Mouse (Mus musculus) stomach, embryonic 15.5 days (tissue): ENCODE results near the gene Rnaseh1. TPM values are rescaled to one million over a fixed set of nuclear protein-coding genes. Genes with fewer than 3 reads are reported as not detected.
A peak's percentile ranks its signal among the peaks of the same experiment; 100 is the strongest.

ENCODE experiments used
- ATAC-seq: fragments of 200-750 bp; cut with Nextera tagmentation; 2 replicates; pipeline ENCODE4 v1.8.0; 2017; ENCODE audit warnings: low read depth, moderate number of reproducible peaks, moderate TSS enrichment; ENCODE audit not compliant: insufficient read depth, low FRiP score
- H3K27ac ChIP-seq: fragments of 300-500 bp; sonication (generic); 2 replicates; pipeline ENCODE4 v1.5.1; 2015; ENCODE audit warnings: mild to moderate bottlenecking, inconsistent platforms
- H3K27me3 ChIP-seq: fragments of 300-500 bp; sonication (generic); replicated peaks from 2 replicates; pipeline ENCODE4 v1.6.1; 2015; ENCODE audit warnings: inconsistent platforms
- H3K36me3 ChIP-seq: fragments of 300-500 bp; sonication (generic); 2 replicates; pipeline ENCODE4 v1.6.1; 2015; ENCODE audit warnings: inconsistent platforms
- H3K4me1 ChIP-seq: fragments of 300-500 bp; sonication (generic); 2 replicates; pipeline ENCODE4 v1.6.1; 2015; ENCODE audit warnings: inconsistent platforms
- H3K4me2 ChIP-seq: fragments of 300-500 bp; sonication (generic); 2 replicates; pipeline ENCODE4 v1.6.1; 2015; ENCODE audit warnings: mild to moderate bottlenecking, inconsistent platforms
- H3K4me3 ChIP-seq: fragments of 300-500 bp; sonication (generic); replicated peaks from 2 replicates; pipeline ENCODE4 v1.5.1; 2015; ENCODE audit warnings: inconsistent platforms
- H3K9ac ChIP-seq: fragments of 300-500 bp; sonication (generic); 2 replicates; pipeline ENCODE4 v1.6.1; 2015; ENCODE audit warnings: inconsistent platforms
- H3K9me3 ChIP-seq: fragments of 300-500 bp; sonication (generic); 2 replicates; pipeline ENCODE4 v1.6.1; 2016; ENCODE audit warnings: inconsistent platforms
- whole genome bisulfite sequencing: fragments of 180-500 bp; shearing (Covaris S2); methylation state at CpG from one replicate; pipeline ENCODE4 v1.1.7; 2015; 5-methylcytosine and 5-hydroxymethylcytosine counted together
- microRNA-seq: library from miRNA; unstranded; fragments of <30 nt; microRNA quantifications from one replicate; pipeline ENCODE4, GENCODE M21; 2016
- polyA plus RNA-seq: library from polyadenylated mRNA; unstranded; fragments of >200 nt; fragmentation: Nextera tagmentation; extraction: Ambion mirVana; gene quantifications from 2 replicates; pipeline ENCODE4 v1.2.1, GENCODE M21; 2015

The Rnaseh1 gene
- polyA plus RNA-seq, 1 experiment from 2014 or later = 26.5 TPM

GRCm38 (mm10) chr12:28699086-28699485 is 49.7 kb downstream of the Rnaseh1 start:
- Histone ChIP-seq H3K9me3 (no peaks in the 10 kb centered on the region), H3K4me1 (no peaks in the 10 kb centered on the region), H3K9ac (no peak overlapping the region), H3K4me3 (no peak overlapping the region), H3K27ac (no peak overlapping the region), H3K4me2 (no peak overlapping the region), H3K36me3 (peaks cover 27% of the 10 kb centered on the region), H3K27me3 (no peaks in the 10 kb centered on the region)
- no peak for ATAC-seq
- 64% methylated on average over 5 of the region's 5 CpGs for WGBS

GRCm38 (mm10) chr12:28699656-28700055 is 50.3 kb downstream of the Rnaseh1 start:
- 0 out of 2 replicates have a peak overlapping the region, but pooled peaks have one; percentile 19 for H3K27ac ChIP-seq
- no peaks in the 10 kb centered on the region for H3K9me3 ChIP-seq
- peaks cover 25% of the 10 kb centered on the region for H3K36me3 ChIP-seq
- no peak overlapping the region for H3K4me2 ChIP-seq
- H3K4me1 ChIP-seq = no peaks in the 10 kb centered on the region
- no peaks in the 10 kb centered on the region for H3K27me3 ChIP-seq
- 9% methylated on average over 6 of the region's 6 CpGs for WGBS
- no peak for ATAC-seq
- H3K4me3 ChIP-seq = no peak overlapping the region
- H3K9ac ChIP-seq = no peak overlapping the region

GRCm38 (mm10) chr12:28700101-28700511 is 50.7 kb downstream of the Rnaseh1 start:
- Histone ChIP-seq H3K9ac (no peak overlapping the region), H3K4me2 (no peak overlapping the region), H3K9me3 (no peaks in the 10 kb centered on the region), H3K36me3 (peaks cover 20% of the 10 kb centered on the region), H3K27me3 (no peaks in the 10 kb centered on the region), H3K4me3 (no peak overlapping the region), H3K4me1 (no peaks in the 10 kb centered on the region), H3K27ac (0 out of 2 replicates have a peak overlapping the region, but pooled peaks have one; percentile 19)
- no peak for ATAC-seq
- WGBS = 33% methylated on average over 3 of the region's 3 CpGs

- Histone ChIP-seq H3K4me3 (no peak overlapping the region), H3K4me1 (no peaks in the 10 kb centered on the region), H3K4me2 (no peak overlapping the region), H3K27ac (no peak overlapping the region), H3K36me3 (peaks cover 16% of the 10 kb centered on the region; the same call in 1 of the 2 replicates), H3K9ac (no peak overlapping the region), H3K27me3 (no peaks in the 10 kb centered on the region), H3K9me3 (no peaks in the 10 kb centered on the region)
- ATAC-seq = no peak
- 75% methylated on average over 19 of the region's 19 CpGs for WGBS
These were observed 51.2 kb downstream of the Rnaseh1 start for GRCm38 (mm10) chr12:28700561-28701025.

- WGBS = 78% methylated on average over 11 of the region's 11 CpGs
These were observed 51.9 kb downstream of the Rnaseh1 start for GRCm38 (mm10) chr12:28701302-28701701.

GRCm38 (mm10) chr12:28704381-28704780 is 55.0 kb downstream of the Rnaseh1 start:
- no peak overlapping the region for H3K9ac ChIP-seq
- no peaks in the 10 kb centered on the region for H3K4me1 ChIP-seq
- no peak for ATAC-seq
- H3K4me2 ChIP-seq = no peak overlapping the region
- WGBS = 16% methylated on average over 12 of the region's 12 CpGs
- H3K27ac ChIP-seq = no peak overlapping the region
- H3K27me3 ChIP-seq = no peaks in the 10 kb centered on the region
- 0 out of 2 replicates have a peak, but pooled peaks cover 5% of the 10 kb centered on the region for H3K36me3 ChIP-seq
- H3K4me3 ChIP-seq = no peak overlapping the region
- H3K9me3 ChIP-seq = no peaks in the 10 kb centered on the region

More at GRCm38 (mm10) chr12:28701302-28701701, 51.9 kb downstream of the Rnaseh1 start:
- no peak overlapping the region for H3K4me2 ChIP-seq
- H3K27me3 ChIP-seq = no peaks in the 10 kb centered on the region
- no peaks in the 10 kb centered on the region for H3K4me1 ChIP-seq
- no peak overlapping the region for H3K27ac ChIP-seq
- no peak for ATAC-seq
- peaks cover 9% of the 10 kb centered on the region; the same call in 1 of the 2 replicates for H3K36me3 ChIP-seq
- H3K9me3 ChIP-seq = no peaks in the 10 kb centered on the region
- no peak overlapping the region for H3K4me3 ChIP-seq
- no peak overlapping the region for H3K9ac ChIP-seq

- H3K4me3 ChIP-seq = no peak overlapping the region
- H3K27ac ChIP-seq = no peak overlapping the region
- H3K4me1 ChIP-seq = no peaks in the 10 kb centered on the region
- H3K27me3 ChIP-seq = no peaks in the 10 kb centered on the region
- WGBS = 82% methylated on average over 6 of the region's 6 CpGs
- no peak overlapping the region for H3K9ac ChIP-seq
- no peak for ATAC-seq
- H3K9me3 ChIP-seq = no peaks in the 10 kb centered on the region
- H3K36me3 ChIP-seq = peaks cover 10% of the 10 kb centered on the region; the same call in 1 of the 2 replicates
- H3K4me2 ChIP-seq = no peak overlapping the region
These were observed 55.8 kb downstream of the Rnaseh1 start for GRCm38 (mm10) chr12:28705204-28705603.

- 88% methylated on average over 4 of the region's 4 CpGs for WGBS
- no peaks in the 10 kb centered on the region for H3K27me3 ChIP-seq
- H3K9ac ChIP-seq = no peak overlapping the region
- H3K9me3 ChIP-seq = no peaks in the 10 kb centered on the region
- peaks cover 25% of the 10 kb centered on the region; the same call in 1 of the 2 replicates for H3K36me3 ChIP-seq
- H3K4me3 ChIP-seq = no peak overlapping the region
- no peak overlapping the region for H3K27ac ChIP-seq
- no peak for ATAC-seq
- H3K4me1 ChIP-seq = no peaks in the 10 kb centered on the region
- H3K4me2 ChIP-seq = no peak overlapping the region
These were observed 58.8 kb downstream of the Rnaseh1 start for GRCm38 (mm10) chr12:28708154-28708553.

Small RNAs within 50 kb of the gene (microRNA-seq; reads per million reads assigned to microRNA genes)
- gene Mir6937 = not detected

Other genes with a start within 250 kb of the Rnaseh1 start
- 0.12 TPM in 1 of 2 replicates, not detected in the other for gene Dcdc2c, start 97.2 kb upstream of the Rnaseh1 start, polyA plus RNA-seq
- gene Allc, start 67.1 kb upstream of the Rnaseh1 start, polyA plus RNA-seq = not detected in 2 replicates
- 1.3 and 2.4 TPM in 2 replicates for gene Colec11, start 26.2 kb upstream of the Rnaseh1 start, polyA plus RNA-seq
- 607 and 697 TPM in 2 replicates for gene Rps7, start 13.6 kb upstream of the Rnaseh1 start, polyA plus RNA-seq
- 76.7 and 79.8 TPM in 2 replicates for gene Adi1, start 25.6 kb downstream of the Rnaseh1 start, polyA plus RNA-seq
- 32.5 and 35.5 TPM in 2 replicates for gene Trappc12, start 100.9 kb downstream of the Rnaseh1 start, polyA plus RNA-seq
- 28.0 and 29.7 TPM in 2 replicates for gene Eipr1, start 102.2 kb downstream of the Rnaseh1 start, polyA plus RNA-seq